Mouse (Mus musculus): ENCODE results near the gene Camta1. TPM values are rescaled to one million over a fixed set of nuclear protein-coding genes. Genes with fewer than 3 reads are reported as not detected.

Camta1 gene
- polyA plus RNA-seq, 1 experiment, result 29.8 TPM

DNA sequence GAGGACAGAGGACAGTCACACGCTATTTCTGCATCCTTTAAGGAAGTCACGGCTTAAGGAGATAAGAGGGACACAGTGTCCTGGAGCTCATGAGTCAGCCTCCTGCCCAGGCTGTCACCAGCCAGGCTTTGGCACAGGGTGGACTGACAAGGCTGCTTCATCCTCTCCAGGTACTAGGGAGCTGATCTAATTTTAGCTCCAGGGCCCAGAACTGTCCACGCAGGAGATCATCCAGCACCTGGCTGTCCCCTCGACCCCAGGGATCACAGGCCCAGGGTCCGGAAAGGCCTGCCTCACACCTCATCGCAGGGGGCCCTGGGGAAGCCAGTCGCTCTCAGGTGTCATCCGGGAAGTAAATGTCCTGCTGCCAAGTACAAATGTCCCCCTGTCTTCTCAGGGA is 341.6 kb downstream of the Camta1 start:
- no peak for DNase-seq (ENCODE audit: low spot score)

DNA sequence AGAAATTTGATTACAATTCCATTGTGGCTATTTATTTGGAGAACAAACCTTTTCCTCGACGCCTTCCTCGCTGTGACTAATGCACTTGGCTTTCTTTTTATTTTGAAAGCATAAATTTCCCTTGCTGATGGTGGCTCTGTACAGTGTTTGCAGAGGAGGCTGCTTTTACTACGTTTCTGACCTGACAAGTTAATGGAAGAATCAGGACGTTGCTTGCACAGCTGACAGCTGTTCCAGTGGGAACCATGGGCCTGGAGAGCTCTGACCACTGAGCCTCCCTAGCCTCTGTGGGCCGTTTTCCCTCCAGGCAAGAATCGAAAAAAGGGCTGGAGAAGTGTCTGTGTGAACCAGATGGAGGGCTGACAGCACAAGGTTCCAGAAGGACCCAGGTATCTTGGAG is 342.7 kb downstream of the Camta1 start:
- no peak for DNase-seq (ENCODE audit: low spot score)

DNA sequence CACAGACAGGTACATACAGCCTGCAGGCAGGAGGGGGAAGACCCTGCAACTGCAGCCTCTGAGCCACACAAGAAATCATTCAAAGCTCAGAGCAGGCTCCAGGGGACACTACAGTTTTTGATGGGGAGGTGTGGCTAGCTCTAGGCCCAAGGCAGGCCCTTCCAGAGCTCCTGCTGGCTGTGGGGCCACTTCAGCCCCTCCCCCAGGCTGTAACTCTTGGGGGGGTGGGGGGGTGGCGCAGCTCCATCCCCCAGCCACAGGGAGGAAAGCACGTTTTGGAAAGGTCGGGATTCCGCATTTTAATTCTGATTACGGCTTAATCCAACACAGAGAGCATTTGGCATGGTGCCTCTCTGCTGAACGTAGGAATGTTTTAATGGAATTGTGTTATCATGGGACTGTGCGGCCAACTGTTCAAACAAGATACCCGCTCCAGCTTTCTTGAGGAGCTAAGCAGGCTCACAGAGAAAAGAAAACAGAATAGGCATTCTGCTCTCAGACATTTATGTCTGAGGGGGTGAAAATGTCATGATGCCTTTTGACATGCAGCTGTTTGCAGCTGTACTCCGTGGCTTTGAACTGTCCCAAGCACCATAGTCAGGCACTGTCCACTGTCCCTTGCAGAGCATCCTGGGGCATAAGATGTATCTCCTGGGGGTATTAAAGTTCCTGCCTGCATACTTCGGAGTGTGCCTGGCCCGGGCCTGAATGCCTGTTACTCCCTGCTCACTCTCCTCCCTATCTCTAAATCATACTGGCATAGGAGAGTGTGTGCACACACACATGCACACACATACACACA is 344.5 kb downstream of the Camta1 start:
- DNase-seq (ENCODE audit: low spot score), result no peak

DNA sequence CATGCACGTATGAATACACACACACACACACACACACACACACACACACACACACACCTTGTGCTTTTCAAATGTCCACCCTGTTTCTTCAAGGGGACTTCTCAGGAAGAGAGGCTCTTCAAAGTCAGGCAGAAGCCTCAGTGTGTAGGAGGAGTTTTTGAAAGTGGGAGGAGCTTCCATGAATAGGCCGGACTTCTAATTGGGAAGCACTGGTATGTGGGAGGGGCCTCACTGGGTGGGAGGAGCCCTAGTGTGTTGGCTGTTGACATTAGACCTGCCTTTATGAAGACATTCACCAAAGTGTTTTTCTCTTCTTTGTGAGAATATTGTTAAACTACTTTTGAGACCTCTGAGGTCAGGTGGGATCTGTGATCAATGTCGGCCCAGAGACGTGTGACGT is 346.4 kb downstream of the Camta1 start:
- no peak for DNase-seq (ENCODE audit: low spot score)

DNA sequence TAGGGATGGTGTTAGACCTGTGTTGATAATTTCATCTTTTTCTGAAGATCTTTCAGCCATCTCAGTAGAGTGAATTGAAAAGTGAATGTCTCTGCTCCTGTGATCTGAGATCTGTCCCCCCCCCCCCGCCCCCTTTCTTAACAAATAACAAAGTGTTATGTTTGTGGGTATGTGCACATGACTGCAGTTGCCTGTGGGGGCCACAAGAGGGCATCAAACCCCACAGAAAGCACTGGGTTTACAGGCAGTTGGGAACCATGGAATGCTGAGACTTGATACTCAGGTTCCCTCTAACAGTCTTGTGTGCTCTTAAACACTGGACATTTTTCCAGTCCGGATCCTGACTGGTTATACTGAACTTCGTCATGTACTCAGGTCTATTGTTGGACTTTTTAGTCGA is 350.6 kb downstream of the Camta1 start:
- no peak for DNase-seq (ENCODE audit: low spot score)

DNA sequence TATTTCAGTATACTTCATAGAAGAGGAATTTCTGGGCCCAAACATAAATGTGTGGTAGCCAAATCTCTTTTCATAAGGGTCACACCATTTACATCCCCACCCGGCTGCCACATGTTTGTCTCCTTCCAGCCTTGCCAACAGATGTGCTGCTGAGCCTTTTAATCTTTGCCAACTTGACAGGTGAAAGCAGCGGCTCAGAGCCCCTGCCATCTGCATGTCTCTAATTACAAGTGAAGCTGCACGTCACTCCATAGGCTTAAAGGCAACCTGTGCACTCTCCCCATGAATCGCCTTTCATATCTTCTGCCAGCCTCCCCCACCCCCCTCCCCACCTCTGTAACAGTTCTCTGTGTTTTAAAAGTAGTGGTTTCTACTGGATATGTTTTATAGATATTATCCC is 351.3 kb downstream of the Camta1 start:
- no peak for DNase-seq (ENCODE audit: low spot score)

DNA sequence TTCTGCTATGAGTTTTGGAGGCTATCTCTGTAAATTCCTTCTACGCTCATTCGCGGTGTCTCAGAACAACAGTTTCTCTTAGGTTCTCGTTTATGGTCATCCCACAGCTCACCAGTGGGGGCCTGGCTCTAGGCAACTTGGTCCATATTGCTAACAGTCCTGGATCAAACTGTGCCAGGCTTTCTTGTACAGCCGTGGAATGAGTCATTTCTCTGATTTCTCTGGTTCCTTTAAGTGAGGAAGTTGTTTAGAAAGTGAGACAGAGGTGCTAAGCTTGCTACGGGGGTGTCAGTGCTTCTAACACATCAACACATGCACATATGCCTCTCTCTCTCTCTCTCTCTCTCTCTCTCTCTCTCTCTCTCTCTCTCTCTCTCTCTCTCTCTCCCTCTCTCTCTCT is 355.0 kb downstream of the Camta1 start:
- no peak for DNase-seq (ENCODE audit: low spot score)

DNA sequence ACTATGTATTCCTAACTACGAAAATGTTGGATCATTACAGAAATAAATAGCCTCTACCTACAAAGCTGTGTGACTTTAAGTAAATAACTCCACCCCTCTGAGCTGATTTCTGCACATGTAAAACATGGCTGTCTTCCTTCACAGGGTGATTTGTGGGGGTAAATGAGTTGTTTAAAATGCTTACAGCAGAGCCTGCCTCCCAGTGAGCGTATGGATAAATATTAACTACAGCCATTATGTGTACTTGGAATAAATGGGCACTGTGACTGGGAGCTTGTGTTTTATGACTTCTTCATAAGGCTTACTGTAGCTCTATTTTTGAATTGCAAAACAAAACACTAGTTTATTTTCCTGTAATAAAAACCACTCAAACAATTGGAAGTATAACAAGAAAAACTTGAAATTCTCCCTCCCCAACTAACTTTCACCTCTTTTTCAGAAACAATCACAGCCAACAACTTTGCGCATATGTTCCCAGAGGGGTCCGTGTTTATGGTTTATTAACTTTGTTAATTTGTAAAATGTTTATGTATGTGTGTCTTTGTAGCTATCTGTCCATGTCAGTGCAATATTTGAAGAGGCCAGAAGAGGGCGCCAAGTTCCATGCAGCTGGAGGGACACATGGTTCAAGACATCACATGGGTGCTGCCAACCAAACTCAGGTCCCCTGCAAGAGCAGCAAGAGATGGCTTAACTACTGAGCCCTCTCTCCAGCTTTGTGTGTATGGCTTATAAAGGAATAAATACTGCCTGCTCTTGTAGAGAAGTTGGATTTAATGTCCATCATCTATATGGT is 363.0 kb downstream of the Camta1 start:
- DNase-seq (ENCODE audit: low spot score), result no peak

DNA sequence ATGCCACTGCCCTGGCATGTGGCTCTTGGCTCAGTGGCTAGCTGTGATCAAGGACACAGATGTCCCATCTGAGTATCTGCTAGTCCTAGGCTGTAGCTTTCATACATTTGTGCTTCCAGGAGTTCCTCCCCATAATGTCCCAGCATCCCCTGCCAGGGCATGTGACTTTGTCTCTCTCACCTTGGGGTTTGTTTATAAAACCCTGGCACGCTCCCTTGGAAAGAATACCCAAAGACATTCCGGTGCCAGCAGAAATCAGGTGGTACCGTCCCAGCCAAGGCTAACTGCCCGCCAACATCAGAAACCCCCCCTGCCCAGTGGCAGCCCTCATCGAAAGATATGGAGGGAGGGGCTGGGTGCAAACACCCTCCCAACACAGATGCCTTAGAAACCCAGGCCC is 365.1 kb downstream of the Camta1 start:
- DNase-seq (ENCODE audit: low spot score), result no peak

DNA sequence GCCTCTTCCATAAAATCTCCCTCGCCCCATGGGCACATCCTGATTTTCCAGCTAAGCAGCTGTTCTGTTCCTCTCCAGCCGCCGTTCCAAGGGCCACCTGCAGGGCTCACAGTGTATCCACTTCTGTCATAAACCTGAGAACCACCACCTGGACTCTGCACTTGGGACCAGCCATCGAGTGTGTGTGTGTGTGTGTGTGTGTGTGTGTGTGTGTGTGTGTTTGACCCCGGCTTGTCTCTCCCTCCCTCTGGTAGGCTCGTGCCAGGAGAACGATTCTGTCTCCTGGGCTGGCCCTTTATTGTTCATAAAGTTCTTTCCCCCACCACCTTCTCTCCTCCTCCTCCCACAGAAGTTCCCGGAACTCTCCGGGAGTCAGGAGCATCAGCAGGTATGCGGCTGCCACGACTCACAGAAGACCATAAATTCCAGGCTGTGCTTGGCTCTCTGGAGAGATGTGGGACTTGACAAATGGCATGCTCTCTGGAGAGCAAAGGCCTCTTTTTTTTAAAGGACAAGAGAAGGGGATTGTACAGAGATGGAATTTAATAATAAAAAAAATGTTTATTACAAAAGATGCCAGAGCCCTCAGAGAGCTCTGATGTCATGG is 366.3 kb downstream of the Camta1 start:
- DNase-seq (ENCODE audit: low spot score), result no peak

DNA sequence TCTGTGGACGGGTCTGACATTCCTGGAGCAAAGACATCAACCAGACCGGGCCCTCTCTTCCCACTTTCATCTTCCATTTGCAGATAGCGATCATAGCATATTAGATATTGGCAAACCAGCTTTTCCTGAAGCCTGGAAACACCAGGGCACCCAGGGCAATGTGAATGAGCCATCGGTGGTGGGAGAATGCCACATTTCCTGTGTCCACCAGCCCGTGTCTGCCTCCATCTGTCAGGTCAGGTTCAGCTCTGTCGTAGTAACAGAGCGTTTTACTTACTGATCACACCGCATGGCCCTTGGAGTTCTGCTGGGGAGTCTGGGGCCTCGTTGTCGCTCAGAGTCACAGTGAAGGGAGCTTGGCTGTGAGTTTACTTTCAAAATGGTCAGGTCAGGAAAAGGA is 368.9 kb downstream of the Camta1 start:
- no peak for DNase-seq (ENCODE audit: low spot score)

DNA sequence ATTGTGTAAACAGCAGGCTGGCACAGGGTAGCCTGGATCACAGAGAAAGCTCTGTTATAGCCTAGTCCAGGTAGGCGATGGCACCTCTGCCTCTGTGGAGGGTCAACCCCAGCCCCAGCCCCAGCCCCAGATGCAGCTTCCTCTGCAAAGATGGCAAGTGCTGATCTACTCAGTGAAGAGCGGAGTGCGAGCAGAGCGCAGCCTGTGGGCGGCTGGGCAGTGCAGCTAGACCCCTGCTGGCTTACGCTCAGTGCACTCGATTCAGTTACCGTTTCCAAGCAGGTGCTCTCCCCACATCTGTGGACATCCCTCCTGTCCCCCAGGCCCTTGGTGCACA is 377.7 kb downstream of the Camta1 start:
- no peak for DNase-seq (ENCODE audit: low spot score)

DNA sequence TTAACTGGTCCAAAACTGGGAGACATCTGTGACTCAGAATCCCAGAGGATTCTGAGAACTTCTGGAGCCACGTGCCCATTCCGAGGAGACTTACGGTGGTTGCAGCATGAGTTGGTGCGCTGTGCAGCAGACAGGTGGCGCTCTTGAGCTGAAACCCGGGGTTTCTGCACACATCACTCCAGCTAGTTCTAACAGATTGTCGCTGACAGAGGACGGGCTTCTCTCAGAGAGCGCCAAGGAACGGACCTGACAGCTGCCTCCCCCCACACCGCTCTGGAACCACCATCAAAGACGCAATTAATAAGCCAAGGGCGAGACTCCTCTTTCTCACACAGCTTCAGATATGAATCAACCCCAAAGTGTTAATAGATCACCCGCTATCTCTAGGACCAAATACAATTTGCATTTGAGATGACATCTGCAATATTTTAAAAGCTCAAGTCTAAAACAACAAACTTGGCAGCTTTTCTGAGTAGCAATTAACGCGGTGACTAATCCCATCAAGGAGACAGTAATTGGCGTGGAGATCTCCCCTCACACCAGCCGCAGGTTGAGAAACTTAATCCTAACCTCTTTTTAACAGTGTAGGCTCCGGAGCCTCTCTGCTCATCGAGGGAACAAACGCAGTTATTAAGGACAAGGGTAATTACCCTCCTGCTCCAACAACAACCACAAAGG is 378.2 kb downstream of the Camta1 start:
- DNase-seq (ENCODE audit: low spot score), result peak; percentile 29

DNA sequence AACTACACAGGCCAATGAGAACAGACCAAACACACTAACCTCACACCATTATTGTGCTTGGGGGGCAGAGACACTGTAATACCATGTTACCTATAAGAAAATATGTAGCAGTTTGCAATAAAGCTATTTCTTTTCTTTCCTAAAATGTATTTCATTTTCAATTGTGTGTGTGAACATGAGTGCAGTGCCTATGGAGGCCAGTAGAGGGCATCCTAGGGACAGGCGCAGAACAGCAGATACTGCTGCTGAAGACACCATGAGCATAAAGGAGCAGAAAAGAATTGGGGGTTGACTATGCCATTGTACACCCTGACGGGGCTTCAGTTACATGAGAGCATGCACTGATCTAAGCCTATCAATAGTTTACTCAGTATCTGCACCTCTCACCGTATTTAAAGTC is 380.7 kb downstream of the Camta1 start:
- no peak for DNase-seq (ENCODE audit: low spot score)

DNA sequence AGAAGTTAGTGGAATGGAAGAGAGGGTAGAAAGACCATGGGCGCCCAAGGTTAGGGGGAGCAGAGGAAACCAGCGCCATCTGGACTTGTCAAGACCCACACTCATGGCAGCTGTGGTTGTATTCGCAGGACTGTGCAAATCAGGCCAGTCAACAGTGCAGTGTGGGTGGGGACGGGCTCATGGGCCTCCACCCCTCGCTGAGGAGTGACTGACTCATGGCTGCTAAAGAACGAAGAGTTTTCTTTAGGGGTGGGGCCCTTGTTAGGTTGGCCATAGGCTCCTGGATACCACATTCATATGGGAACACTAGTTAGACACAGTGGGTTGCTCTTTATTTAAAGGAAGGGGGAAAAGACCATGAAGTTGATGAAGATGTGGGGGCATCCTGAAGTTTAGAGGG is 383.7 kb downstream of the Camta1 start:
- DNase-seq (ENCODE audit: low spot score), result no peak

DNA sequence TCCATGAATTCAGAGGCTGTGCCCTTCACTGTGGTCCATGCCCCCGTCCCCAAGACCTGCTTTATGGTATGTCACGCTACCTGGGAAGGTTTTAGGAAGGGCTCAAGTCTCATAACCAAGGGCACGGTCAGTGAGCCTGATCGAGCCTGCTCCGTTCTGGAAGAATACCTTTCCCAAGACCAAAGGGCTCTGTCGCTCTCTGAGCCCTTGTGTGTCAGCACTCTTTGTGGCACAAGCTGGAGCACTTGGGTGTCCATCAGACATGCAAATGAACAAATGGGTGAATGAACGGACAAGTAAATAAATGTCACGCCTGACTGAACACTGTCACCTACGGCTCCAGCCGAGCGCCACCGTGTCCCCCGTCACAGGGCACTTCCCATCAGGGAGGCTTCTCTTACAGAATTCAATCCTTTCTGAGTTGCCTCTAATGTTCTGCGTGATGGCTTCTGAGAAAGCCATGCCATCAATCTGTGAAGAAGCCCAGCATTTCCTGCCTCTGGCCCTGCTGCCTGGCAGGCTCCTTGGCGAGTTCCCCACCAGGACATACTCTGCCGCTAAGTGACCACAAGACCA is 386.7 kb downstream of the Camta1 start:
- no peak for DNase-seq (ENCODE audit: low spot score)

DNA sequence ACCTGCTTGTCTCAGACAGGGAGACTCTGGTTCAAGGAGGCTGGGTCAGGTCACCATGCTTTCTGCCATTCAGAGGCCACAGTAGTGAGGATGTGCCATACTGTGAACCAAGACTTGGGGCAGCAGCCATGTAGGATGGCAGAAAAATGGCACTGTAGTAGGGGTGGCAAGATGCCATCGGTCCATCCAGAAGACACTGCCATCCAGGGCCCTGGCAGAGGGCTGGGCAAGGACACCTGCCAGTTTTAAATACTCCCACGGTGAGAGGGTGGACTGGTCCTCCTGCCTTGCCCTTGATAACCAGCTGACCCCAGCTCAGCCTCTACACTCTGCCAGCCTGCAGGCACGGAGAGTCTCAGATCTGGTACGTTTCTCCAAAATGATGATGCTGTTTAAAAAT is 389.8 kb downstream of the Camta1 start:
- no peak for DNase-seq (ENCODE audit: low spot score)

DNA sequence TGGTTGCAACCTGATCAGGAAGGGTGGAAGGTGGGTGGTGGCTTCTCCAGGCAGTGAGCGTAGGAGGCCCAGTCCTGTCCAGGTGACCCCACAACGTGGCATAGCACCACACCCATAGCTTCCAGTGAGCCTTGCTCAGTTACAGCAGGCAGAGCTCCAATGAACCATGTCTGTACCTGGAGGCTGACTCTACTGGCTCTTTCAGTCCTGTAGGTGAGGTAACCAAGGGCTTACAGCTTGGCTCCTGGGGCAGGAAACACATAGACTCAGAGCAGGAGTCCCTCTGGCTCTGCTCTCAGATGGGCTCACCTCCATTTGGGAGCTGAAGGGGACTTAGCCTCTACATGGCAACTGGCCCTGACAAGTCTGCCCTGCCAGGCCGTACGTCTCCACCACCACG is 393.3 kb downstream of the Camta1 start:
- DNase-seq (ENCODE audit: low spot score), result no peak

DNA sequence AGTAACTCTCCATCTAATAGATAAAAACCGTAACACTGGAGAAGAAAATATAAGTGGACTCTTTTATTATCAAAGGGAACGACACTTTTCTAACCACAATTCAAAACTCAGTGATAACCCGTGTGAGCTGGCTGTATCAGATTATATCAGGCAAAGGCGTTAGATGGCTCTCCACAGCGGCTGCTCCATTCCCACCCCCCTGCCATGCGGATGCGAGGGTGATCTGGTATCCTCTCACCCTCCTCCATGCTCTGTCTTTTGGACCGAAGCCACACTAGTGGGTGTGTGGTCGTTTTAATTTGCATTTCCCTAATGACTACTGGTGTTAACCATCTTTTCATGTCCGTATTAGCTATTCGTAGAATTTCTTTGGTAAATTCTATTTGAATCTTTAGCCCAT is 403.0 kb downstream of the Camta1 start:
- DNase-seq (ENCODE audit: low spot score), result no peak

DNA sequence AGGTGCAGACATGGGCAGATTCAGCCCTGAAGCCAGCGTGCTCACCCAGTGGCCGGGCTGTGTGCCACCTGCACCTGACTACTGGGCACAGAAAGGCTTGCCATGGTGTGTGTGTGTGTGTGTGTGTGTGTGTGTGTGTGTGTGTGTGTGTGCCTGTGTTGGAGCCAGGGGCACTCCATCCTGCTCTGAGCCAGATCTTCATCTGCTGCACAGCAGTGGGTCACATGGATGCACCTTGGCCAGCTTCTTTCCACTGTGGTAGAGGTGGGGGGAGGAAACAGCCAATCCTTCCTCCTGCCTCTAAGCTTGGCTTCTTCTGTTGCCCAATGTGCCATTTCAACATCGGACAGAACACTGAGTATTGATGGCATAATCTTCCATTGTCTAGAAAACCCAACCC is 407.1 kb downstream of the Camta1 start:
- DNase-seq (ENCODE audit: low spot score), result no peak

DNA sequence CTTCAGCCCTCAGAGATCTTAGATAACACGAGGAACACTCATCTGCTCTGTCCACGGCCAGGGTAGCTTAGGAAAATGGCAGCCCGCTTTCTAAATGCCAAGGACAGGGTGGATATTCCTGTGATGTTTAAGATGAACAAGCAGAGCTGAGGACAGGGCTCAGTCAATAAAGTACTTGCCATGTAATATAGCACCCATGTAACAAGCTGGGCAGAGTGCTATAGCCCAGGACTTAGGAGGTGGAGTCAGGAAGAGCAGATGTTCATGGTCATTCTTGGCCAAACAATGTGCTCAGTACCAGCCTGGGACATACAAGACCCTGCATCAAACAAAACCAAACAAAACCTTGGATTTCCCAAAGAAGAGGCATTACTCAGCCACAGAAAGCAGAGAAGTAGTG is 407.6 kb downstream of the Camta1 start:
- no peak for DNase-seq (ENCODE audit: low spot score)

DNA sequence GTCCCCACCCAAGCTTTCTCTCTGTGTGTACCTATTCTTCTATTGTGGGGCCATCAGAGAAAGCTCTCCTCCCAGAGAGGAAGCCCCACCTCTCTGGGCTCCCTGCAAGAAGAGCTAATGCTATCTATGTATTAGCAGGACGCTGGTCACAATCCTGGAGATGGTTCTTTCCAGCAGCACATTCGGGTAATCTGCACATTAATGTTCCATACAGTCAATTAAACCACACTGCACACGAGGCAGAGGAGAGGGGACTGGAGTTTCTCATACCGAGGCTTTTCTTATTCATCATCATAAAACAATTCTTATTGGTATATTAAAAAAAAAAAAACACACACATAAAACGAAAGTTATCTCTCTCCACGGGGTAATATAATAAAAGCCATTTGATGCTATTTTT is 409.8 kb downstream of the Camta1 start:
- no peak for DNase-seq (ENCODE audit: low spot score)

All from urinary bladder, adult 2 months (tissue).